Mouse (Mus musculus) testis, adult 2 months (tissue): ENCODE data around the gene Pim1.

ENCODE experiments used
- CTCF ChIP-seq: fragments of 200-500 bp; IDR thresholded peaks from 2 replicates; pipeline ENCODE4 v1.5.1; 2012; ENCODE audit warnings: low read depth, mild to moderate bottlenecking, inconsistent platforms, low read length, moderate library complexity; ENCODE audit not compliant: control insufficient read depth, insufficient read depth, insufficient replicate concordance
- POLR2A ChIP-seq: fragments of 200-500 bp; IDR thresholded peaks from 2 replicates; pipeline ENCODE4 v1.6.1; 2012; ENCODE audit warnings: low read depth, mild to moderate bottlenecking, inconsistent platforms, low read length, moderate library complexity; ENCODE audit not compliant: control insufficient read depth

GRCm38 (mm10) chr17:29442131-29442557 is 48.4 kb upstream of the Pim1 start:
- TF ChIP-seq POLR2A (no peak), CTCF (no peak)
